Mouse (Mus musculus): Measurements from ENCODE around the gene Krtap19-5. TPM values are rescaled to one million over a fixed set of nuclear protein-coding genes. Genes with fewer than 3 reads are reported as not detected.

Krtap19-5 gene
- polyA plus RNA-seq (2017; shearing (Covaris generic)): not detected

DNA sequence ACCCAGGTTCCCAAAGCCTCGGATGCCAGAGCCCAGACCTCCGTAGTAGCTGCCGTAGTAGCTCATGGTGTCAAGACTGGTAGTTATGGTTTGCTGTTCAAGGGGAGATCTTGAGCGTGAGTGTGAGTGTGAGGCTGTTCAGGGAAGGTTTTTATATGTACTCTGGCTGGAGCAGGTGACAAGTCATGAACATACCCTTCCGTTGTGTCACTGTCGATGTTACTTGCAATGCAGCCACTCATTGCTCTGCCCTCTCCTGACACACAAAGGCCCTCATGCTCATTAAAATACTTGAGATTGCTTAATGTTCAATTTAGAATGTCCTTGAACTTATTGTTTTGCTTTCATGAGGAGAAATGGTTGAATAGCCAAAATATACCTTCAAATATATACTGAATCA lies at the start of gene Krtap19-5:
TSS of gene Krtap19-5 (minus strand) at position 101 of the 400 bp plus-strand sequence.
- ATAC-seq: no peak

DNA sequence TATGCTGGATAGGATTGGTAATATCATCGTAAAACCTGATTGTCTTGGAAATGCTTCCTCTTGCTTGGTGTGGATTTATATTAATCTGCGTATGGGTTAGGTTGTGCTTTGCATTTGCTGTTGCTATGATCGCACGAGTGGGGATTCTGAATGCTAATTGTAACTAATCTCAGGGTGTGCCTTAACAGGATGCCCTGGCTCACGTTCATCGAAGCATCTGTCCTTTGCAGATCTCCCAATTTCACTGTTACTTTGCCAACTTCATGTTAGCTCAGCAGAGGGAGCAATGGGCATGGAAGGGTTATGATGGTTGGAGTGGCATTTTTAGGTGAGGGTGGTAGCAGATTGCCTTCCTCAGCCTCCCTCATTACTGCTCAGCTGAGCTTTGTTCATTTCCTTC lies 44.8 kb upstream of the Krtap19-5 start:
- ATAC-seq: no peak

DNA sequence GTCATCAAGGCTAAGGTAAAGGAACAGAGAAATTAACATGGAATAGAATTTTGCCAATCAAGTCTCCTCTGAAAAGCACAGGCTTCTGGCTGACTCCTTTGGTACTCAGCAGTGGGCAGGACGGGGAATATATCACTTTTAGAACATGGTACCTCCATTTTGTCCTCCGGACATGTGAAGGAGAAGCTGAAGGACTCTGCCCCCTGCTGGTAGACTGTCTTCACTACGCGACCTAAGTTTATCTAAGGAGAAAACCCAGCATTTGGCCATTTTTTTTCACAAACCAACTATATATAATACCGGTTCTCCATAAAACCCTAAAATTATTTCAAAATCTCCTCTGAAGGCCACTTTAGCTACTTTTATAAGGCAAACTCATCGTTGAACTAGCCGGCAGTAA lies 42.0 kb upstream of the Krtap19-5 start:
- no peak for ATAC-seq

DNA sequence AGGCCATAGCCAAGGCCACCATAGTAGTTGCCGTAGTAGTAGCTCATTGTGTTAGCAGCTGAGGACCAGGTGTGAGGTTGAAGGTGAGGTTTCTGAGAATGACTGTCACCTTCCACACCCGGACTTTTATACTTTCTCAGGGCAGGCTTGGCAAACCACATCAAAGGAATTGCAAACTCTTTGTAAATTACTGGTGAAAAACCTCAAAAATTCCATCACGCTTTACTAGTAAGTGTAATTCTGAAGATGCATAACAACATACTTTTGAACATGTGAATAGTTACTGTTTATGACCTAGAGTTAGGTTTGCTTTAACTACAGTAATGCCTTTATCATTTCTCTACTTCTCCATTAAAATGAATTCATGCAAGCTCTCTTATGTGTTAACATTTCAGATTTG lies 35.9 kb upstream of the Krtap19-5 start, which contains the start of gene Krtap19-9b:
TSS of gene Krtap19-9b (minus strand) at position 101 of the 400 bp plus-strand sequence.
- no peak for ATAC-seq

DNA sequence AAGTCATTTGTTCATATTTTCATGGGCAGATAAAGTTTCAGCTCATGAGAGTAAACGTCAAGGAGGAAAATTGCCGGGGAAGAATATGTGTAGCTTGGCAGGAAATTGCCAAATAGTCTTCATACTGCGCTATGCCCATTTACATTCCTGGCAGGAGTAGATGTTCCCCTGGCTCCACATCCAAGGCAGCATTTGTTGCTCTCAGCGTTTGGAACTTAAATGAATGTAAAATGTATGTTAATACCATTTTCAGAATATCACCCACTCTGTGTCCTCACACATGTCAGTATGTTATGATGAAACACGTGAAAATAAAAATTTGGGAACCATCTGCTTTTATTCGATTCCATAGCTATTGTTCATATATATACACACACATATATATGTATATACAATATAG lies 9.4 kb downstream of the Krtap19-5 start:
- ATAC-seq: no peak

DNA sequence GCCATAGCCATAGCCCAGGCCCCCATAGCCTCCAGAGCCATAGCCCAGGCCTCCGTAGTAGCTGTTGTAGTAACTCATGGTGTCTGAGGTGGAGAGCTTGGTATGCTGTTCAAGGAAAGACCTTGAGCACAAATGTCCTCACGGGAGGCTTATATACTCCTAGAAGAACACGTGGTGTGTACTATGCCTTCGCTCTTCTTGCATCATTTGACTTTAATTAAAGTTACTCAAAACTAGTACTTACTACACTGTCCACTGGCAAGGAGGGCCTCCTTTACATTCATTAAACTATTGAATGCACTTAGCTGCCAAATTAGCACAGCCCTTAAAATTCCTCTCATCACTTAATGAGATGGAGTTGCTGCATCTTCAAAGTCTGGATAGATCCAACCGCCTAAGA lies 11.3 kb downstream of the Krtap19-5 start, which contains the start of gene Krtap19-4:
TSS of gene Krtap19-4 (minus strand) at position 101 of the 400 bp plus-strand sequence.
- no peak for ATAC-seq

DNA sequence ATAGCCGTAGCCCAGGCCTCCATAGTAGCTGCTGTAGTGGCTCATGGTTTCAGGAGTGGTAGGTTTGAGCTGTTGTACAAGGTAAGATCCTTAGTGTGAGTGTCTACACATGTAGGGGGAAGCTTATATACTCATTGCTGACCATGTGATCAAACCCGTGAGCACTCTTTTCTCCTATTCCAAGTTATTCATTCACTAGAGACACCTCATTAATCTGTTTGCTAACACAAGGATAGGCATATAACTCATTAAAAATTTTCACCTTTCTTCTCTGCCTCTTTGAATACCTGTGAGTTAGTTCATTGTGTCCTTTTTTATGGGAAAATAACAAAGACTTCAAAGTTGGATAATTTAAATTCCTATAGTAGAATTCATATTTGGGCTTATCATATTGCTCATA lies 18.3 kb downstream of the Krtap19-5 start, which contains the start of gene Krtap19-3:
TSS of gene Krtap19-3 (minus strand) at position 101 of the 400 bp plus-strand sequence.
- ATAC-seq: no peak

DNA sequence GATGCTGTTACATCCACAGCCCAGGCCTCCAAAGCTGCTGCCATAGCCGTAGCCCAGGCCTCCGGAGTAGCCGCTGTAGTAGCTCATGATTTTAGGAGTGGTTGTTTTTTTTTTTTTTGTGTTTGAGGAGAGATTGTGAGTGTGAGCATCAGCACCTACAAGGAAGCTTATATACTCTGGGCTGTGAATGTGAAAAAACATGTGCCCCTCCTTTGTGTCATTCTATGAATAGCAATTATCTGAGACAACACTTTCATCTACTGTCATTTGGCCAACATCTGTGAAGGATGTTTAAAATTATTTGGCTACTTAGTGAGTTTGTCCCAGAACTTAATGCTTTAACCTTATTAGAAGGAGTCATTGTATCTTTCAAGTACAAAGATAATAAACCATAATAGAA lies 22.1 kb downstream of the Krtap19-5 start, which contains the start of gene Krtap19-2:
TSS of gene Krtap19-2 (minus strand) at position 101 of the 400 bp plus-strand sequence.
- no peak for ATAC-seq

DNA sequence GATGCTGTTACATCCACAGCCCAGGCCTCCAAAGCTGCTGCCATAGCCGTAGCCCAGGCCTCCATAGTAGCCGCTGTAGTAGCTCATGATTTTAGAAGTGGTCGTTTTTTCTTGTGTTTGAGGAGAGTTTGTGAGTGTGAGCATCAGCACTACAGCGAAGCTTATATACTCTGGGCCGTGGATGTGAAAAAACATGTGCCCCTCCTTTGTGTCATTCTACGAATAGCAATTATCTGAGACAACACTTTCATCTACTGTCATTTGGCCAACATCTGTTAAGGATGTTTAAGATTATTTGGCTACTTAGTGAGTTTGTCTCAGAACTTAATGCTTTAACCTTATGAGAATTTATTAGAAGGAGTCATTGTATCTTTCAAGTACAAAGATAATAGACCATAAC lies 26.9 kb downstream of the Krtap19-5 start, which contains the start of gene Krtap19-1:
TSS of gene Krtap19-1 (minus strand) at position 101 of the 400 bp plus-strand sequence.
- ATAC-seq: no peak

DNA sequence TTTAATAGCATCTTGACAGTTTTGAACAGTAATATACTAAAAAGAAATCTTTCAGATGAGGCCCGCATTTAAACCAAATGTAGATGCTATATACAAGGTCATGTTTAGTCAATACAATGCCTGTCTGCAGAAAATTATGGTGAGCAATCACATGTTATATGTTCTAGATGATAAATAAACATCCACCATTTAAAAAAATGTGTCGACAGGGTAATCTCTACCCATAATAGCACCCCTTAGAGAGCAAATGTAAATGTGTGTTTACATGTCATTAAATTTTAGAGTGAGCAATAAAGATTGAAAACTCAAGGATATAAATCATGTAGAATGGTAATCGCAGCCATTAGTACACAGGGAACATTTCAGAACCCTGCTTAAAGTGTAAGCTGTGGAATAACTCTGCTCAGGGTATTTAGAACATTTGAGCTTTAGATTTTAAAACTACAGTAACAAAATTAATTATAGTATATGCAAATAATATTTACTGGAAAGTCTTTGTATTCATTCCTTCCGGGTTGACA lies 31.3 kb downstream of the Krtap19-5 start:
- ATAC-seq: no peak

DNA sequence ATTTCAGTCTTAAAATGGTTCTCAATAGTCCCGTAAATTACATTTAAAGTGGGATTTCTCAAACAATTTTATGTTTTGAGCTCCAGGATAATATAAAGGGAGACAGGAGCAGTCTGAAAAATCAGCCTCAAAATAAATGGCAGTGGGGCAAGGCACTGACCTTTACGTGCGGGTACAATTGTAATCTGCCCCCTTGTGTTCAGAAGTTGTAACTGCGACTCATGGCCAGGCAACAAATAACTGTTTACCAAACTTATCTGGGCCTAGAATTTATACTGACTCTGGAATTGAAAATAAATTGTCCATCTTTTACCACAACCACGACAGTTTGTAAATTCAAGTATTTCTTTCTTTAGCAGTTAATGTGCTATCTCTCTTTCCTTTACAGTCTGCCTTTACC lies 44.8 kb downstream of the Krtap19-5 start:
- ATAC-seq: no peak

DNA sequence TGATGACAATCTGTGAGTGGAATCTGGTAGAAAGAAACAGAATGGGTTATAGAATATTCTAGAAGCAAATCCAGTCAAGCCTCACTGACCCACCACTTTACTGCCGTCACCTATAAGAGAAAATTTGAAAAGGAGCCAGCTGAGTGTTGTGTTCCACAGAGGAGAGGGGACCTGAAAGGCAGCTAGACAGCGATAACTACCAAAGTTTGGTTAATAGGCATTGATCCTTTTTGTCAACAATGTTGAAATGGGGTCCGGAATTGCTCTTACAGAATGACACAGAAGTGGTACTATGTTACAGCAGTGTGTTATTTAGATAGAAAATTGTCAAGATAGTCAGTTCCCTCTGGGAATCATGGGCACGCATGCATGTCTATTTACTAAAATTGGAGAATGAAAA lies 47.7 kb downstream of the Krtap19-5 start:
- no peak for ATAC-seq

DNA sequence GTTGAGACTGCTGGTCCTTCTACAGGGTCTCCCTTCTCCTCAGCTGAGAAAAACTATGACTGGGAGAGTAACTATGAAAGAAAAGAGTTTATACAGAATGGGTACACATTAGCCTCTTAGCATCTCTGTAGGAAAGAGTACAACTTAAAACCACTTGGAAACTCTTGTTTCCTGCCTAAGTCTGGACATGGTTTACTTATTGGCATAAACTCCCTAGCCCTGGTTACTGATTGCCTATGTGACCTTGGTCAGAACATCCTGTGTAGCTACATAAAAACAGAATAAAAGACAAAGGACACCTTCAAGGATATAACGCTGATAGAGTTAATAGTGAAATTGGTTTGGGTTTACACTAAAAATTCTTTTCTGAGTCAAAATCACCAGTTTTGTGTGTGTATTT lies 48.9 kb downstream of the Krtap19-5 start:
- no peak for ATAC-seq

Other genes with a start within 250 kb of the Krtap19-5 start
- gene Krtap26-1, start 248.7 kb downstream of the Krtap19-5 start, polyA plus RNA-seq (2017; shearing (Covaris generic)): not detected
- gene Krtap27-1, start 224.8 kb downstream of the Krtap19-5 start, polyA plus RNA-seq (2017; shearing (Covaris generic)): not detected
- not detected for gene 2310061N02Rik, start 188.5 kb downstream of the Krtap19-5 start, polyA plus RNA-seq (2017; shearing (Covaris generic))
- not detected for gene Krtap13-1, start 167.6 kb downstream of the Krtap19-5 start, polyA plus RNA-seq (2017; shearing (Covaris generic))
- gene Krtap13, start 144.8 kb downstream of the Krtap19-5 start, polyA plus RNA-seq (2017; shearing (Covaris generic)): not detected
- not detected for gene 2310034C09Rik, start 137.6 kb downstream of the Krtap19-5 start, polyA plus RNA-seq (2017; shearing (Covaris generic))
- not detected for gene 2310057N15Rik, start 122.3 kb downstream of the Krtap19-5 start, polyA plus RNA-seq (2017; shearing (Covaris generic))
- gene Gm5965, start 118.6 kb downstream of the Krtap19-5 start, polyA plus RNA-seq (2017; shearing (Covaris generic)): not detected
- not detected for gene Gm20741, start 84.2 kb downstream of the Krtap19-5 start, polyA plus RNA-seq (2017; shearing (Covaris generic))
- not detected for gene Krtap15, start 76.2 kb downstream of the Krtap19-5 start, polyA plus RNA-seq (2017; shearing (Covaris generic))
- not detected for gene Krtap14, start 70.3 kb downstream of the Krtap19-5 start, polyA plus RNA-seq (2017; shearing (Covaris generic))
- gene Krtap19-1, start 27.0 kb downstream of the Krtap19-5 start, polyA plus RNA-seq (2017; shearing (Covaris generic)): not detected
- not detected for gene Krtap19-2, start 22.2 kb downstream of the Krtap19-5 start, polyA plus RNA-seq (2017; shearing (Covaris generic))
- gene Krtap19-3, start 18.4 kb downstream of the Krtap19-5 start, polyA plus RNA-seq (2017; shearing (Covaris generic)): not detected
- gene Krtap19-4, start 11.4 kb downstream of the Krtap19-5 start, polyA plus RNA-seq (2017; shearing (Covaris generic)): not detected
- gene Krtap19-9b, start 35.8 kb upstream of the Krtap19-5 start, polyA plus RNA-seq (2017; shearing (Covaris generic)): not detected
- gene Krtap16-3, start 66.4 kb upstream of the Krtap19-5 start, polyA plus RNA-seq (2017; shearing (Covaris generic)): not detected
- gene Krtap22-2, start 114.3 kb upstream of the Krtap19-5 start, polyA plus RNA-seq (2017; shearing (Covaris generic)): not detected
- gene Gm10229, start 118.8 kb upstream of the Krtap19-5 start, polyA plus RNA-seq (2017; shearing (Covaris generic)): not detected
- gene Krtap6-1, start 135.2 kb upstream of the Krtap19-5 start, polyA plus RNA-seq (2017; shearing (Covaris generic)): not detected
- gene Gm10228, start 145.0 kb upstream of the Krtap19-5 start, polyA plus RNA-seq (2017; shearing (Covaris generic)): not detected
- not detected for gene Krtap6-5, start 151.4 kb upstream of the Krtap19-5 start, polyA plus RNA-seq (2017; shearing (Covaris generic))
- gene 1110025L11Rik, start 167.5 kb upstream of the Krtap19-5 start, polyA plus RNA-seq (2017; shearing (Covaris generic)): not detected
- gene Krtap6-3, start 187.6 kb upstream of the Krtap19-5 start, polyA plus RNA-seq (2017; shearing (Covaris generic)): not detected
- gene Gm6358, start 244.4 kb upstream of the Krtap19-5 start, polyA plus RNA-seq (2017; shearing (Covaris generic)): not detected

Measured in CD4-positive, CD25-positive, alpha-beta regulatory T cell, adult 4 months (primary cell).